Mouse (Mus musculus) embryonic stem cell, embryonic (primary cell): ENCODE data around the gene Tcf23.

Experiments used
- CTCF ChIA-PET, 4 experiments: fragments of 300-600 bp in 2 of 4; fragments of 350-600 bp in 2 of 4; sonication (Branson Sonifier 250); formaldehyde crosslinking; loops; one replicate each; lab custom pipeline; 2022; ENCODE audit warnings: inconsistent platforms in 2 of 4; lab: Charles Lee
- POLR2A ChIA-PET, 4 experiments: fragments of 300-600 bp in 2 of 4; fragments of 350-600 bp in 2 of 4; sonication (Branson Sonifier 250); formaldehyde crosslinking; loops; one replicate each; lab custom pipeline; 2022; ENCODE audit warnings: antibody characterized with exemption in 4 of 4, inconsistent platforms in 1 of 4; lab: Charles Lee

Tcf23 gene

GRCm38 (mm10) chr5:30934725-30935461 is 33.6 kb upstream of the Tcf23 start:
- ChIA-PET POLR2A (interaction anchor here in 2 of 4 experiments (1.2 to 1.5 kb wide), 6 partner anchors 10 to 66 kb away, joined by 3 to 8 read pairs (median 4); partner anchors contain the start of gene Cgref1 (in 1 of the 2)), CTCF (interaction anchor here in 3 of 4 experiments (1.1 to 2.1 kb wide), 4 partner anchors 10 to 139 kb away, joined by 3 to 9 read pairs (median 4); partner anchors contain the start of genes Cgref1 (in 1 of the 3) and Khk (in 1 of the 3))

- ChIA-PET POLR2A (interaction anchor here in 2 of 4 experiments (1.0 to 2.6 kb wide), 7 partner anchors 13 to 27 kb away, joined by 3 to 9 read pairs (median 4); partner anchors contain the start of genes Khk (in 1 of the 2) and Preb (in 1 of the 2)), CTCF (interaction anchor here (0.6 to 2.5 kb wide), 8 partner anchors 13 to 641 kb away, joined by 3 to 12 read pairs (median 3); no protein-coding TSS in a partner anchor)
These were observed 25.5 kb upstream of the Tcf23 start for GRCm38 (mm10) chr5:30943004-30943403.

- ChIA-PET POLR2A (interaction anchor here (0.5 to 2.8 kb wide), 22 partner anchors 9 to 191 kb away, joined by 3 to 14 read pairs (median 4); partner anchors contain the start of genes Preb (in 2 of the 4), Agbl5 (in 1 of the 4), Emilin1 (in 1 of the 4) and Khk (in 1 of the 4)), CTCF (interaction anchor here (0.5 to 2.3 kb wide), 17 partner anchors 10 to 588 kb away, joined by 3 to 15 read pairs (median 4); partner anchors contain the start of genes Khk (in 1 of the 4), Mapre3 (in 1 of the 4) and Preb (in 1 of the 4))
These were observed 24.1 kb upstream of the Tcf23 start for GRCm38 (mm10) chr5:30944344-30944743.

- ChIA-PET POLR2A (interaction anchor here (0.5 to 2.8 kb wide), 21 partner anchors 8 to 191 kb away, joined by 3 to 14 read pairs (median 3); partner anchors contain the start of genes Preb (in 3 of the 4), Khk (in 2 of the 4), Agbl5 (in 1 of the 4) and Emilin1 (in 1 of the 4)), CTCF (interaction anchor here (0.6 to 2.3 kb wide), 24 partner anchors 9 to 1395 kb away, joined by 3 to 15 read pairs (median 4); partner anchors contain the start of genes Khk (in 2 of the 4), Mapre3 (in 1 of the 4) and Preb (in 1 of the 4))
These were observed 23.3 kb upstream of the Tcf23 start, which contains the start of gene Cgref1 for GRCm38 (mm10) chr5:30944956-30945781. TSS of gene Cgref1 (minus strand) at chr5:30945591.

GRCm38 (mm10) chr5:30948620-30949019 is 19.8 kb upstream of the Tcf23 start:
- POLR2A ChIA-PET: interaction anchor here (0.5 to 5.3 kb wide), 14 partner anchors 10 to 237 kb away, joined by 3 to 77 read pairs (median 10); partner anchors contain the start of genes Preb (in 3 of the 4), Ost4 (in 2 of the 4), Agbl5 (in 1 of the 4) and Atraid (in 1 of the 4)
- CTCF ChIA-PET: interaction anchor here in 2 of 4 experiments (1.6 to 2.0 kb wide), 2 partner anchors 56 to 174 kb away, joined by 3 to 8 read pairs; no protein-coding TSS in a partner anchor

GRCm38 (mm10) chr5:30949654-30950326 is 18.7 kb upstream of the Tcf23 start:
- ChIA-PET CTCF (interaction anchor here (0.5 to 2.0 kb wide), 23 partner anchors 9 to 345 kb away, joined by 3 to 13 read pairs (median 4); partner anchors contain the start of gene Preb (in 1 of the 4)), POLR2A (interaction anchor here (0.6 to 5.3 kb wide), 92 partner anchors 9 to 1506 kb away, joined by 3 to 77 read pairs (median 4); partner anchors contain the start of genes Preb (in 4 of the 4), Atraid (in 3 of the 4), Khk (in 3 of the 4) and Ost4 (in 3 of the 4))

- CTCF ChIA-PET: interaction anchor here (0.5 to 2.0 kb wide), 22 partner anchors 9 to 345 kb away, joined by 3 to 13 read pairs (median 4); partner anchors contain the start of gene Preb (in 1 of the 4)
- POLR2A ChIA-PET: interaction anchor here (0.6 to 5.3 kb wide), 90 partner anchors 9 to 1507 kb away, joined by 3 to 77 read pairs (median 4); partner anchors contain the start of genes Preb (in 4 of the 4), Atraid (in 3 of the 4), Khk (in 3 of the 4) and Ost4 (in 3 of the 4)
These were observed 18.0 kb upstream of the Tcf23 start for GRCm38 (mm10) chr5:30950451-30950850.

- ChIA-PET CTCF (interaction anchor here in 3 of 4 experiments (1.0 to 1.4 kb wide), 5 partner anchors 21 to 155 kb away, joined by 3 to 13 read pairs (median 4); no protein-coding TSS in a partner anchor), POLR2A (interaction anchor here (0.9 to 5.3 kb wide), 34 partner anchors 9 to 267 kb away, joined by 3 to 77 read pairs (median 6); partner anchors contain the start of genes Preb (in 4 of the 4), Atraid (in 3 of the 4), Khk (in 3 of the 4) and Slc5a6 (in 2 of the 4))
These were observed 17.5 kb upstream of the Tcf23 start for GRCm38 (mm10) chr5:30950922-30951321.

GRCm38 (mm10) chr5:30951706-30952105 is 16.8 kb upstream of the Tcf23 start:
- ChIA-PET CTCF (interaction anchor here in 1 of 4 experiments (1.7 kb wide), 1 partner anchor 22 kb away, joined by 6 read pairs; no protein-coding TSS in a partner anchor), POLR2A (interaction anchor here in 2 of 4 experiments (1.1 to 5.3 kb wide), 3 partner anchors 8 to 293 kb away, joined by 3 to 77 read pairs (median 25); partner anchors contain the start of genes Atraid (in 1 of the 2), Preb (in 1 of the 2) and Slc5a6 (in 1 of the 2))

- ChIA-PET POLR2A (interaction anchor here in 2 of 4 experiments (1.0 to 5.3 kb wide), 8 partner anchors 7 to 294 kb away, joined by 3 to 77 read pairs (median 4); partner anchors contain the start of gene Preb (in 1 of the 2)), CTCF (interaction anchor here in 1 of 4 experiments (1.7 kb wide), 1 partner anchor 23 kb away, joined by 6 read pairs; no protein-coding TSS in a partner anchor)
These were observed 15.9 kb upstream of the Tcf23 start for GRCm38 (mm10) chr5:30952551-30952950.

GRCm38 (mm10) chr5:30954065-30954464 is 14.4 kb upstream of the Tcf23 start:
- CTCF ChIA-PET: interaction anchor here in 2 of 4 experiments (0.8 to 1.7 kb wide), 4 partner anchors 8 to 44 kb away, joined by 3 to 5 read pairs (median 4); partner anchors contain the start of gene Cgref1 (in 1 of the 2)

GRCm38 (mm10) chr5:30954556-30954955 is 13.9 kb upstream of the Tcf23 start:
- ChIA-PET CTCF (interaction anchor here in 2 of 4 experiments (0.8 to 1.7 kb wide), 4 partner anchors 9 to 44 kb away, joined by 3 to 5 read pairs (median 4); partner anchors contain the start of gene Cgref1 (in 1 of the 2)), POLR2A (interaction anchor here in 3 of 4 experiments (0.6 to 1.8 kb wide), 12 partner anchors 10 to 163 kb away, joined by 3 to 9 read pairs (median 3); no protein-coding TSS in a partner anchor)

More at GRCm38 (mm10) chr5:30954065-30954464, 14.4 kb upstream of the Tcf23 start:
- POLR2A ChIA-PET: interaction anchor here in 2 of 4 experiments (0.8 to 1.7 kb wide), 6 partner anchors 11 to 163 kb away, joined by 3 to 9 read pairs (median 3); no protein-coding TSS in a partner anchor

- ChIA-PET CTCF (interaction anchor here in 1 of 4 experiments (1.6 kb wide), 1 partner anchor 8 kb away, joined by 4 read pairs; no protein-coding TSS in a partner anchor), POLR2A (interaction anchor here in 2 of 4 experiments (0.5 to 1.8 kb wide), 13 partner anchors 14 to 224 kb away, joined by 3 to 7 read pairs (median 3); partner anchors contain the start of genes Cad (in 1 of the 2), Gm29609 (in 1 of the 2), Gtf3c2 (in 1 of the 2) and Khk (in 1 of the 2))
These were observed 12.7 kb upstream of the Tcf23 start for GRCm38 (mm10) chr5:30955751-30956150.

GRCm38 (mm10) chr5:30957891-30958290 is 10.6 kb upstream of the Tcf23 start:
- POLR2A ChIA-PET: interaction anchor here in 2 of 4 experiments (0.6 to 5.1 kb wide), 3 partner anchors 7 to 56 kb away, joined by 3 to 77 read pairs (median 14); partner anchors contain the start of gene Cgref1 (in 1 of the 2)
- CTCF ChIA-PET: interaction anchor here in 1 of 4 experiments (0.6 kb wide), 1 partner anchor 125 kb away, joined by 3 read pairs; no protein-coding TSS in a partner anchor
